In the genomic region with DNA sequence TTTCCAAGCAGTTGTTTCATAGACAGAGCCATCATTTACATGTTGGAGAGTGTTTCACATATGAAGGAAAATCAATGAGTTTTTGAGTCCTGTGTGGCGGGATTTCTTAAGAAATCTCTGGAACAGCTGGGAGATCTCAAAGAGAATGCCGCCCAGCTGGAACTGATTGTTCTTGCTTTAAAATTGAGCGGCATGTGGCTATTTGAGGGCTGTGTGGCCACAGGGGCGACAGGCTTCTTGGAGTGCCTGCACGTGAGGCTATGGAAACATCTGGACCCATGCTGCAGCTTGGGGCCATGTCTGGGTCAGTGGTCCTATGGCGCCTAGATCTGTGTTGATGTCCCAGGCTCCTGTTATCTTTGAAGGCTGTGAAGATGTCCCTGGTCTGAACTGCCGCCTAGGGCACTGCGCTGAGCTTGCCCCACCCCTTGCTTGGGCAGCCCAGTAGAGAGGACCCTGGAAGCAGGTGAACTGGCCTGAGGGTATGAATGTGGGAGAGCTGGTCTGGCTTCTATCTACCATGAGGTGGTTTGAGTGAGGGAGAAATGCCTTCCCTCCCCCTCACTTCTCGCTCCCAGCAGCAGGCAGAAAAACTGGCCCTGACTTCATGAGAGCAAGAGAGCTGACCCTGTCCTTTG, we compare ENCODE assay signal across 22 mouse cellular contexts. TPM values are rescaled to one million over a fixed set of nuclear protein-coding genes. Genes with fewer than 3 reads are reported as not detected.
A peak's percentile ranks its signal among the peaks of the same experiment; 100 is the strongest.
DNase-seq lines count a peak whose midpoint lies in the region; ATAC-seq lines count a peak whose summit lies in the region.
"Had no signal": no experiment of that assay in that cellular context is flagged by ENCODE, and none has a peak within 500 bp of the region (broad histone marks: within the 10 kb centered on the region; RNA-seq: fewer than 3 reads in every experiment).

No protein-coding gene starts in this region.

- no peak overlapping the region for H3K9ac ChIP-seq in heart, embryonic 12.5 days
- H3K9ac ChIP-seq in limb, embryonic 11.5 days (ENCODE audit: low read length): no peak overlapping the region
- H3K9ac ChIP-seq: embryonic facial prominence, embryonic 15.5 days; forebrain, embryonic 15.5 days; heart, embryonic 15.5 days; hindbrain, embryonic 12.5 days; intestine, embryonic 15.5 days; liver, embryonic 14.5 days had no signal

- no peak overlapping the region for H3K4me2 ChIP-seq in heart, embryonic 12.5 days
- H3K4me2 ChIP-seq in limb, embryonic 11.5 days (ENCODE audit: low read depth, severe bottlenecking): no peak overlapping the region
- H3K4me2 ChIP-seq: embryonic facial prominence, embryonic 15.5 days; forebrain, embryonic 15.5 days; heart, embryonic 15.5 days; hindbrain, embryonic 12.5 days; intestine, embryonic 15.5 days had no signal

- ATAC-seq in heart, embryonic 12.5 days (ENCODE audit: insufficient number of reproducible peaks, low FRiP score): no peak
- ATAC-seq in limb, embryonic 11.5 days (ENCODE audit: insufficient number of reproducible peaks, low FRiP score, low TSS enrichment, low read depth): peak; percentile 62; the same call in 1 of the 2 replicates
- ATAC-seq: forebrain, embryonic 15.5 days; intestine, embryonic 15.5 days had no signal

- 64% methylated on average over 9 of the region's 9 CpGs for WGBS in heart, embryonic 10.5 days
- 58% methylated on average over 9 of the region's 9 CpGs for WGBS in heart, embryonic 12.5 days
- WGBS in limb, embryonic 11.5 days: 36% methylated on average over 9 of the region's 9 CpGs

- no peaks in the 10 kb centered on the region for H3K36me3 ChIP-seq in heart, embryonic 10.5 days
- H3K36me3 ChIP-seq in heart, embryonic 12.5 days: no peaks in the 10 kb centered on the region
- no peaks in the 10 kb centered on the region for H3K36me3 ChIP-seq in limb, embryonic 11.5 days (ENCODE audit: control insufficient read depth, insufficient read depth, low read length)
- H3K36me3 ChIP-seq: embryonic facial prominence, embryonic 15.5 days; forebrain, embryonic 15.5 days; heart, embryonic 15.5 days; hindbrain, embryonic 12.5 days; intestine, embryonic 15.5 days had no signal

- intact Hi-C loops in left cerebral cortex, postnatal 36 days (cut with DNase I): no loop called here

- peak; percentile 72 for DNase-seq in heart, embryonic 10.5 days (ENCODE audit: low spot score)
- peak; percentile 36 for DNase-seq in NIH3T3 (ENCODE audit: low read depth)
- DNase-seq in forelimb bud, embryonic 11.5 days (ENCODE audit: low read depth, low spot score): peak; percentile 55
- peak; percentile 71 for DNase-seq in limb, embryonic 11.5 days (ENCODE audit: low spot score)
- DNase-seq in layer of hippocampus, adult 9-10 months (ENCODE audit: low spot score): no peak
- DNase-seq in left cerebral cortex, postnatal 36 days (ENCODE audit: low spot score in 2 of 2): no peak
- DNase-seq in thymus, postnatal 14 days: no peak
- DNase-seq: adrenal gland, adult 8-10 months; cerebellum, adult 9-11 months; gastrocnemius, postnatal 36 days; right cerebral cortex, adult 18-20 months; spleen, adult 18-20 months had no signal

- H3K27me3 ChIP-seq in heart, embryonic 10.5 days (ENCODE audit: insufficient read depth, poor library complexity, severe bottlenecking): peaks cover 12% of the 10 kb centered on the region
- peaks cover 9% of the 10 kb centered on the region; the same call in 1 of the 2 replicates for H3K27me3 ChIP-seq in heart, embryonic 12.5 days (replicated peaks)
- H3K27me3 ChIP-seq in limb, embryonic 11.5 days (ENCODE audit: control insufficient read depth, insufficient read depth, low read length): no peaks in the 10 kb centered on the region
- H3K27me3 ChIP-seq: embryonic facial prominence, embryonic 15.5 days; forebrain, embryonic 15.5 days; intestine, embryonic 15.5 days had no signal

- no peak overlapping the region for H3K4me3 ChIP-seq in heart, embryonic 10.5 days
- no peak overlapping the region for H3K4me3 ChIP-seq in heart, embryonic 12.5 days
- H3K4me3 ChIP-seq in limb, embryonic 11.5 days (ENCODE audit: low read depth, low read length): no peak overlapping the region
- H3K4me3 ChIP-seq: embryonic facial prominence, embryonic 15.5 days; forebrain, embryonic 15.5 days; heart, embryonic 15.5 days; hindbrain, embryonic 12.5 days; intestine, embryonic 15.5 days had no signal

- H3K4me1 ChIP-seq in heart, embryonic 10.5 days: peaks cover 16% of the 10 kb centered on the region
- peaks cover 10% of the 10 kb centered on the region for H3K4me1 ChIP-seq in heart, embryonic 12.5 days (replicated peaks)
- peaks cover 7% of the 10 kb centered on the region for H3K4me1 ChIP-seq in limb, embryonic 11.5 days (ENCODE audit: control insufficient read depth, insufficient read depth, low read length)
- H3K4me1 ChIP-seq: forebrain, embryonic 15.5 days had no signal

- H3K9me3 ChIP-seq in heart, embryonic 10.5 days: no peaks in the 10 kb centered on the region
- no peaks in the 10 kb centered on the region for H3K9me3 ChIP-seq in heart, embryonic 12.5 days (replicated peaks)
- H3K9me3 ChIP-seq in limb, embryonic 11.5 days (ENCODE audit: control insufficient read depth, low read length): no peaks in the 10 kb centered on the region
- H3K9me3 ChIP-seq: embryonic facial prominence, embryonic 15.5 days; forebrain, embryonic 15.5 days; heart, embryonic 15.5 days; hindbrain, embryonic 12.5 days; intestine, embryonic 15.5 days had no signal

- no peak overlapping the region for H3K27ac ChIP-seq in heart, embryonic 10.5 days
- H3K27ac ChIP-seq in heart, embryonic 12.5 days (ENCODE audit: poor library complexity, severe bottlenecking): no peak overlapping the region
- H3K27ac ChIP-seq in limb, embryonic 11.5 days (replicated peaks; ENCODE audit: low read depth, low read length): no peak overlapping the region
- H3K27ac ChIP-seq: embryonic facial prominence, embryonic 15.5 days; forebrain, embryonic 15.5 days; heart, embryonic 15.5 days; hindbrain, embryonic 12.5 days; intestine, embryonic 15.5 days; liver, embryonic 14.5 days; stomach, postnatal 0 days had no signal

RNA-seq across cellular contexts. Expression of a gene that starts 6.1 kb away (rescaled TPM):
- not detected in 2 replicates for polyA plus RNA-seq in heart, embryonic 10.5 days (2016; fragmentation: Nextera tagmentation; extraction: Ambion mirVana)
- polyA plus RNA-seq in heart, embryonic 12.5 days (2016; fragmentation: Nextera tagmentation; extraction: Ambion mirVana): not detected in 2 replicates
- polyA plus RNA-seq in limb, embryonic 11.5 days (2014; fragmentation: Nextera tagmentation; extraction: Ambion mirVana): not detected in 2 replicates
- not detected for total RNA-seq in left cerebral cortex, postnatal 36 days (2021)
- total RNA-seq: adrenal gland, adult 8-10 months; gastrocnemius, postnatal 36 days; left cerebral cortex, adult 18-20 months; monocyte, adult 5-6 weeks had no signal
- polyA plus RNA-seq: embryonic facial prominence, embryonic 15.5 days; forebrain, embryonic 15.5 days; heart, embryonic 15.5 days; hindbrain, embryonic 12.5 days; intestine, embryonic 15.5 days; liver, embryonic 14.5 days; stomach, postnatal 0 days had no signal

RNA-seq across cellular contexts. Expression of a gene that starts 32.1 kb away (rescaled TPM):
- 22.7 and 31.3 TPM in 2 replicates for polyA plus RNA-seq in heart, embryonic 10.5 days (2016; fragmentation: Nextera tagmentation; extraction: Ambion mirVana)
- polyA plus RNA-seq in heart, embryonic 12.5 days (2016; fragmentation: Nextera tagmentation; extraction: Ambion mirVana): 17.4 and 17.9 TPM in 2 replicates
- polyA plus RNA-seq in limb, embryonic 11.5 days (2014; fragmentation: Nextera tagmentation; extraction: Ambion mirVana): 13.9 and 15.6 TPM in 2 replicates
- total RNA-seq in left cerebral cortex, postnatal 36 days (2021): 10 to 100 TPM; 17.1 to 19.2 TPM

Comparison
In these comparisons a context has a peak if more than half of its experiments do, and no peak if none do; other contexts are left out.
1. DNase-seq: peak in heart, embryonic 10.5 days (single experiment), NIH3T3 (single experiment), forelimb bud, embryonic 11.5 days (single experiment) and limb, embryonic 11.5 days (single experiment); none in layer of hippocampus, adult 9-10 months (single experiment), left cerebral cortex, postnatal 36 days (0 of 2) and thymus, postnatal 14 days (single experiment).